Mouse (Mus musculus): ENCODE measurements at regions not wholly inside any gene's neighbourhood (a gene's known extent, or its start where the extent isn't known, plus 50 kb on each side); places are given as distances from the start of the nearest gene placed in this dataset.

GRCm38 (mm10) chr14:78375746-78376495, 68.1 kb upstream of the Tnfsf11 start:
- DNase-seq (ENCODE audit: low spot score in 2 of 2) = no peak

DNA sequence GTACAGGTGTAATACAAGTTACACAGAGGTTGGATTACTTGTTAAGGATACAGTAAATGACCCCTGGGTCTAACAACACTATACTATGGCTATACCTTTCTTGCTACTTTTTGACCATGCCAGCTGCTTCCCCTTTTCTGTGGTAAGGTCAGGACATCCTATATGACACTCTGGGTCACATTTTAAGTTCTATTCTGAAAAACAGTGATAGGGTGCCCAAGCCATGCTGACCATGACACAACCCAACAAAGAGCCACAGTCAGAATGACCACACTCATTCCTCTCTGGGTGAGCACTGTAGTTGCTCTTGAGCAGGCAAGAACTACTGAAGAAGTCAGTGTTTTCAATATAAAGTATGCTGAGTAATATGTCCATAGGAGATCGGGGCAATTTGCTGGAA, 64.3 kb upstream of the Tnfsf11 start:
- no peak for DNase-seq (ENCODE audit: low spot score in 2 of 2)

- no peak for DNase-seq (ENCODE audit: low spot score in 2 of 2)
Observed at GRCm38 (mm10) chr14:78368881-78369280, 61.0 kb upstream of the Tnfsf11 start.

DNA sequence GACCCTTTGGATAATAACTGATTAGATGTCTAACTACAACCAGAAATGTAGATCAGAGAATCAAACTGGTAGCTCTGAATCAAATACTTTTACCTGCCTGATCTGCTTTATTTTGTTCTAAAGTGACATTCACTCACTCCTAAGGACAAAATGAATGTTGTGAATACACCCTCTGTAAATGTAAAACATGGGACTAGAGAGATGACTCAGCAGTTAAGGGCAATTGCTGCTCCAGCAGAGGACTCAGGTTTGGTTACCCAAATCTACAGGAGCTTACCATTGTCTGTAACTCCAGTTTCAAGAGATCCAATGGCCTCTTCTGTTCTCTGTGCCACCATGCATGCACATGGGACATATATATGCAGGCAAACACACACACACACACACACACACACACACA, 57.0 kb upstream of the Tnfsf11 start:
- no peak for DNase-seq (ENCODE audit: low spot score in 2 of 2)

DNA sequence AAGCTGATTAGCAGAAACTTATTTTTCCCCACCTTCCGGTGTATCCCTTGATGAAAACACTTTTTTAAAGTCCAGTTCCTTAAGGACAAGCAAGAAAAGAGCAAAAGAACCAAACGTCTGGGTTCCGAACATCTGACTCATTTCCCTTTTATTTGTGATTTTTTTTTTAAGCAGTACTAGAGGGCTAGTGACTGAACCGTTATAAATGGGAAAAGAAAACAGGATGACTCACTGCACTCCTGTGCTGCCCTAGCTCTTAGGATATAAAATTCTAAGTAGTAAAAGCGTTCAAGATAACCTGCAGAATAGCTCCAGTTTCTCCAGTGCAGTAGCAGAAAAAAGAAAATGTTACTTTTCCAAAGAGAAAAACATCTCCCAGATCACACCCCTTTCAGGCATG, 55.3 kb upstream of the Tnfsf11 start:
- DNase-seq (ENCODE audit: low spot score in 2 of 2) = no peak

Data from frontal cortex, postnatal 25 days (tissue).